ENCODE assay signal across 8 mouse cellular contexts in genomic region chr14:59555928-59556531, GRCm38 (mm10). TPM values are rescaled to one million over a fixed set of nuclear protein-coding genes. Genes with fewer than 3 reads are reported as not detected.
DNase-seq lines count a peak whose midpoint lies in the region; ATAC-seq and TF ChIP-seq lines count a peak whose summit lies in the region.

No protein-coding gene starts in this region.

- no peaks in the 10 kb centered on the region for H3K36me3 ChIP-seq in hindbrain, embryonic 10.5 days
- no peaks in the 10 kb centered on the region for H3K36me3 ChIP-seq in hindbrain, embryonic 12.5 days
- H3K36me3 ChIP-seq in intestine, postnatal 0 days (ENCODE audit: control insufficient read depth, insufficient read depth) = no peaks in the 10 kb centered on the region
- no peaks in the 10 kb centered on the region for H3K36me3 ChIP-seq in midbrain, embryonic 14.5 days (ENCODE audit: control insufficient read depth, insufficient read depth, low read length)

- no peak for ATAC-seq in hindbrain, embryonic 12.5 days (ENCODE audit: low FRiP score)
- ATAC-seq in common myeloid progenitor, adult 5-6 weeks (replicated peaks; ENCODE audit: low read depth, poor library complexity, severe bottlenecking) = peak; percentile 62
- ATAC-seq in intestine, postnatal 0 days = peak; percentile 54; the same call in 1 of the 2 replicates
- ATAC-seq in midbrain, embryonic 14.5 days (ENCODE audit: low FRiP score, low TSS enrichment) = peak; percentile 59; the same call in 1 of the 2 replicates

- WGBS in hindbrain, embryonic 10.5 days = 58% methylated on average over 13 of the region's 13 CpGs
- WGBS in hindbrain, embryonic 12.5 days = 59% methylated on average over 13 of the region's 13 CpGs
- 46% methylated on average over 13 of the region's 13 CpGs for WGBS in intestine, postnatal 0 days
- 58% methylated on average over 13 of the region's 13 CpGs for WGBS in midbrain, embryonic 14.5 days

- H3K4me3 ChIP-seq in hindbrain, embryonic 10.5 days = no peak overlapping the region
- H3K4me3 ChIP-seq in hindbrain, embryonic 12.5 days = no peak overlapping the region
- H3K4me3 ChIP-seq in intestine, postnatal 0 days (ENCODE audit: low read depth, low read length) = no peak overlapping the region
- H3K4me3 ChIP-seq in midbrain, embryonic 14.5 days (replicated peaks; ENCODE audit: low read depth, low read length) = no peak overlapping the region

- no peak overlapping the region for H3K27ac ChIP-seq in hindbrain, embryonic 10.5 days
- H3K27ac ChIP-seq in hindbrain, embryonic 12.5 days = no peak overlapping the region
- no peak overlapping the region for H3K27ac ChIP-seq in intestine, postnatal 0 days (ENCODE audit: low read depth, low read length)
- no peak overlapping the region for H3K27ac ChIP-seq in midbrain, embryonic 14.5 days (replicated peaks; ENCODE audit: low read depth, low read length)

- TF ChIP-seq CTCF in intestine, postnatal 0 days (IDR thresholded peaks at IDR 0.05; ENCODE audit: low read depth) = peak; percentile 86

- H3K27me3 ChIP-seq in hindbrain, embryonic 10.5 days (ENCODE audit: insufficient read depth, poor library complexity, severe bottlenecking) = no peaks in the 10 kb centered on the region
- no peaks in the 10 kb centered on the region for H3K27me3 ChIP-seq in hindbrain, embryonic 12.5 days
- no peaks in the 10 kb centered on the region for H3K27me3 ChIP-seq in intestine, postnatal 0 days (replicated peaks; ENCODE audit: control insufficient read depth, insufficient read depth, low read length)
- no peaks in the 10 kb centered on the region for H3K27me3 ChIP-seq in midbrain, embryonic 14.5 days (ENCODE audit: control insufficient read depth, insufficient read depth, low read length)

- DNase-seq in hindbrain, embryonic 10.5 days (ENCODE audit: low spot score) = peak; percentile 70
- peak; percentile 39 for DNase-seq in gastrocnemius, postnatal 25 days
- DNase-seq in left cerebral cortex, postnatal 25 days (ENCODE audit: low spot score in 2 of 2) = peak; percentile 77 to 84
- peak; percentile 87 for DNase-seq in midbrain, embryonic 14.5 days
- peak; percentile 34 for DNase-seq in spleen, adult 12 weeks (ENCODE audit: low spot score)

- H3K4me1 ChIP-seq in hindbrain, embryonic 10.5 days (replicated peaks) = peaks cover 11% of the 10 kb centered on the region
- H3K4me1 ChIP-seq in hindbrain, embryonic 12.5 days = no peaks in the 10 kb centered on the region
- no peaks in the 10 kb centered on the region for H3K4me1 ChIP-seq in intestine, postnatal 0 days (replicated peaks; ENCODE audit: control insufficient read depth, insufficient read depth, low read length)
- H3K4me1 ChIP-seq in midbrain, embryonic 14.5 days (ENCODE audit: control insufficient read depth, insufficient read depth, low read length) = no peaks in the 10 kb centered on the region

- intact Hi-C loops in left cerebral cortex, postnatal 25 days (cut with DNase I) = loop anchor here (2.0 to 5.0 kb wide), 3 partner anchors 165 to 401 kb away; no protein-coding TSS in a partner anchor

- no peak overlapping the region for H3K4me2 ChIP-seq in hindbrain, embryonic 12.5 days (replicated peaks)
- peak overlapping the region; percentile 51 for H3K4me2 ChIP-seq in intestine, postnatal 0 days (replicated peaks; ENCODE audit: low read depth)
- H3K4me2 ChIP-seq in midbrain, embryonic 14.5 days (ENCODE audit: low read length) = no peak overlapping the region

- H3K9me3 ChIP-seq in hindbrain, embryonic 10.5 days = no peaks in the 10 kb centered on the region
- H3K9me3 ChIP-seq in hindbrain, embryonic 12.5 days (replicated peaks) = no peaks in the 10 kb centered on the region
- no peaks in the 10 kb centered on the region for H3K9me3 ChIP-seq in intestine, postnatal 0 days (ENCODE audit: control insufficient read depth)
- H3K9me3 ChIP-seq in midbrain, embryonic 14.5 days (ENCODE audit: control insufficient read depth, low read length) = no peaks in the 10 kb centered on the region

- no peak overlapping the region for H3K9ac ChIP-seq in hindbrain, embryonic 12.5 days
- H3K9ac ChIP-seq in intestine, postnatal 0 days (ENCODE audit: low read depth, low read length) = no peak overlapping the region
- H3K9ac ChIP-seq in midbrain, embryonic 14.5 days (replicated peaks; ENCODE audit: low read length) = no peak overlapping the region

RNA-seq across cellular contexts. Expression of gene Cdadc1, which starts 41.7 kb away (rescaled TPM):
- 23.5 and 26.3 TPM in 2 replicates for polyA plus RNA-seq in hindbrain, embryonic 10.5 days (2016; fragmentation: Nextera tagmentation; extraction: Ambion mirVana)
- 34.1 and 35.2 TPM in 2 replicates for polyA plus RNA-seq in hindbrain, embryonic 12.5 days (2016; fragmentation: Nextera tagmentation; extraction: Ambion mirVana)
- total RNA-seq in common myeloid progenitor, adult 5-6 weeks (2017) = 18.4 and 25.2 TPM in 2 replicates
- total RNA-seq in gastrocnemius, postnatal 25 days (2021) = 10 to 100 TPM; 28.2 to 40.7 TPM
- 22.3 and 24.3 TPM in 2 replicates for polyA plus RNA-seq in intestine, postnatal 0 days (2015; fragmentation: Nextera tagmentation; extraction: Ambion mirVana)
- total RNA-seq in left cerebral cortex, postnatal 25 days (2021) = 10 to 100 TPM; 63.2 to 66.1 TPM
- 31.6 and 39.4 TPM in 2 replicates for polyA plus RNA-seq in midbrain, embryonic 14.5 days (2014; fragmentation: Nextera tagmentation; extraction: Ambion mirVana)

Comparison
In these comparisons a context has a peak if more than half of its experiments do, and no peak if none do; other contexts are left out.
1. DNase-seq: peak in every context shown above with its lines; median percentile 87 in midbrain, embryonic 14.5 days; 80 in left cerebral cortex, postnatal 25 days; 70 in hindbrain, embryonic 10.5 days; 39 in gastrocnemius, postnatal 25 days; 34 in spleen, adult 12 weeks.